Mouse (Mus musculus): ENCODE data around the gene Olfr1406.
"Not testable (repeated sequence)": the region's sequence is repeated elsewhere in the genome, so short reads cannot be mapped to it uniquely, and the experiment has no call there.

Gene Olfr1406

DNA sequence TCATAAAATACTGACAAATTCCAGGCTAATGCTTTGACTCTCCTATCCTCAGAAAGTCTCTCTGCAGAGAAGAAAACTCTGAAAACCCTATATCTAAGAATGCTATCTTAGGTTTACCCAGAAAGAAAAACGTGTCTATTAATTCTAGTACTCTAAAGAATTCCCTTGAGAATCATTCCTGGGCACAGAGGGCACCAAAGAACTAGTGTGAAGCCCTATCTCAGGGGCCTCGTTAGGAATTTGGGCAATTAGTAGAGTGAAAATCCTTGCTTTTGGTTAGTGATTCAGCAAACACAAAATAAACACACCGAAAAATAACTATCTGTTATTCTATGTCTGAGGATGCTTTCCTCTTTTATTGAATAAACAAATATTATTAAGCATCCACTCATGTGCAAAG, at the start of gene Olfr1406:
TSS of gene Olfr1406 (minus strand) at position 101 of the 400 bp plus-strand sequence.
- Histone ChIP-seq H3K27me3 (ENCODE audit: control insufficient read depth, insufficient read depth, low read length, poor library complexity, severe bottlenecking) (no peaks in the 10 kb centered on the region; the same call in 1 of the 2 replicates), H3K36me3 (ENCODE audit: control insufficient read depth, insufficient read depth, low read length, poor library complexity, severe bottlenecking) (no peaks in the 10 kb centered on the region)
- no peak for DNase-seq (ENCODE audit: low read depth, low spot score)

DNA sequence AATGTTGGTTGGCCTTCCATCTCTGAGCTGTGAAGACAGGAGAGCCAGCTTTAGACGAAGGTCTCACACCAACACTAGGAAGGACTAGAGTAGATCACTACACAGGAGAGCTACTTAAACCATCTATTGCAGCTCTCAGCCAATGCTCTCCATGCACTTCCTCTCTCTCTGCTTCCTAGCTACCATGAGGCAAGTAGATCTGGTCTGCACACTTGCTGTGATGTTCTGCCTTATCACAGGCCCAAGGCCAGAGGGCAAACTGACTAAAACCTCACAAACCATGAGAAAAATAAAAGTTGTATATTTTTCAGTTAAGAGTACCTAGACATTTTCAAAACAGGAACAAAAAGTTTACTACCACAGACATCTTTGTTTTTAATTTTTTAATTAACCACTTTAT, 46.6 kb upstream of the Olfr1406 start:
- H3K36me3 ChIP-seq (ENCODE audit: control insufficient read depth, insufficient read depth, low read length, poor library complexity, severe bottlenecking); H3K27me3 ChIP-seq (ENCODE audit: control insufficient read depth, insufficient read depth, low read length, poor library complexity, severe bottlenecking); DNase-seq (ENCODE audit: low read depth, low spot score): not testable (repeated sequence)

DNA sequence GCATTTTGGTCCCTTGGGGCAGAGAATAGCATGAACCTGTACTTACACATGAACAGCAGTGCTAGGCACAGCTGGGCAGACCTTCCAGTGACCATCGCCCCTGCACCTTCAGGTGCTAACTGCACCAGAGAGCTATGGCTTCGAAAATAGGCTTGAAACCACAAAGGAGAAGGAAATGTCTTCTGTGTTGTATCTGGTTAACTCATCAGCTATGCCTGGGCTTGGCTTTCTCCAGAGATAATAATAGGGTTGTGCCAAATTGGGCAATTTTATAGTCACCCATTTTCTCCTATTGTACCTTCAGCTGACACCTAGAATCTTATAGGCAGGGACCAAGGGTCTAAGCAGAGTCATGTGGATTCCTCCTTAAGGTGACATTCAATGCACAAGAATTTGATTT, 36.6 kb upstream of the Olfr1406 start, which contains the start of gene Fcer1a:
TSS of gene Fcer1a (minus strand) at position 134 of the 400 bp plus-strand sequence.
- Histone ChIP-seq H3K36me3 (ENCODE audit: control insufficient read depth, insufficient read depth, low read length, poor library complexity, severe bottlenecking) (no peaks in the 10 kb centered on the region), H3K27me3 (ENCODE audit: control insufficient read depth, insufficient read depth, low read length, poor library complexity, severe bottlenecking) (no peaks in the 10 kb centered on the region)
- no peak for DNase-seq (ENCODE audit: low read depth, low spot score)

DNA sequence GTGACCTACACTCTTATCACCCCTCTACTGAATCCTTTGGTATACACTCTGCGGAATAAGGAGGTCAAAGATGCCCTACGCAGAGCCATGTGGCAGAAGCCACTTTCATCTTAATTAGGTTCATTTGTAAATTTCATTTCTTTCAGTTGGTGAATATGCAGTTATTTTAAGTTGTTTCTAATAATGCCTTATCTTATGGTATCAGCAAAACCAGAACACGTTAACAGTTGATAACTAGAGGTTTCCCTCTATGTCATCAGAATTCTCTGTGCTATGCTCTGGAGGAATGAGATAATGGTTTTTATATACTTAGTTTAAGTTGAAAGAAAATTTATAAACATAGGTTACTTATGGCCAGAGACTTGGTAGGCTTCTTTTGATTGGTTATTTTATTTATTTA, 26.0 kb upstream of the Olfr1406 start:
- no peaks in the 10 kb centered on the region for H3K36me3 ChIP-seq (ENCODE audit: control insufficient read depth, insufficient read depth, low read length, poor library complexity, severe bottlenecking)
- no peak for DNase-seq (ENCODE audit: low read depth, low spot score)
- no peaks in the 10 kb centered on the region for H3K27me3 ChIP-seq (ENCODE audit: control insufficient read depth, insufficient read depth, low read length, poor library complexity, severe bottlenecking)

DNA sequence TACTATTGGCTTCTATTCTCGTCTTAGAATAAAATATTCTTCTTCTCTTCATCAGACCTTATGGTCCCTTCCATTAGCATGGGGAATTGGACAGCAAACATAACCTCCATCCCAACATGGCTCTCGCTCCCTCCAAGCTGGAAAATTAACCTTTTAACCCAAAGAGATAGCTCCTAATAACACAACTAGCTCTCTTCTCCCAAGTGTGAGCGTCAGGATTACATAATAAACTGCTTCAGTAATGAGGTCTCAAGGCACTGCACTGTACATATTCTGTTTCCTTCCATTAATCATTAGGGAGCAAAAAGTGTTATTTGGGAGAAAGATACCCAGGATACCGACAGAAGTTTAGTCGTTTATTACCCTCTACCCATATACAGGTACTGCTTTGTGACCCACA, 21.7 kb upstream of the Olfr1406 start, which contains the start of gene Olfr1404:
TSS of gene Olfr1404 (plus strand) at position 301 of the 400 bp plus-strand sequence.
- Histone ChIP-seq H3K27me3 (ENCODE audit: control insufficient read depth, insufficient read depth, low read length, poor library complexity, severe bottlenecking) (no peaks in the 10 kb centered on the region), H3K36me3 (ENCODE audit: control insufficient read depth, insufficient read depth, low read length, poor library complexity, severe bottlenecking) (no peaks in the 10 kb centered on the region)
- no peak for DNase-seq (ENCODE audit: low read depth, low spot score)

DNA sequence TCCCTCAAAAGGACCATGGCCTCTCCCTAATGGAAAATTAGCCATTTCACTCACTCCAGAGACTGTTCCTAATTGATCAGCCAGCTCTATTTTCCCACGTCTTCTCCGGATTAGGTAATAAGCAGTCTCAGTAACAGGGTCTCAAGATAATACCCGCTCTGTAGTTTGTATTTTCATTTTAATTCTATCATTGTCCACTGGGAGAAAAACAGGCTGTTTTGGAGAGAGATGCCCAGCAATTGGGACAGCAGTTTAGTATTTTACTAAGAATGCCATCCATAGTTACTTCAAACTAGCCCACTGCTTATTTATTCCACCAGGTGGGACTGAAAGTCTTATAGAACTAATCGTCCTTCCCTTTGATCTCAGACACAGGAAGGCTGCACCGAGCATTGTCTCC, 7.1 kb upstream of the Olfr1406 start, which contains the start of gene Olfr218:
TSS of gene Olfr218 (plus strand) at position 301 of the 400 bp plus-strand sequence.
- no peak for DNase-seq (ENCODE audit: low read depth, low spot score)
- Histone ChIP-seq H3K36me3 (ENCODE audit: control insufficient read depth, insufficient read depth, low read length, poor library complexity, severe bottlenecking) (no peaks in the 10 kb centered on the region), H3K27me3 (ENCODE audit: control insufficient read depth, insufficient read depth, low read length, poor library complexity, severe bottlenecking) (no peaks in the 10 kb centered on the region)

DNA sequence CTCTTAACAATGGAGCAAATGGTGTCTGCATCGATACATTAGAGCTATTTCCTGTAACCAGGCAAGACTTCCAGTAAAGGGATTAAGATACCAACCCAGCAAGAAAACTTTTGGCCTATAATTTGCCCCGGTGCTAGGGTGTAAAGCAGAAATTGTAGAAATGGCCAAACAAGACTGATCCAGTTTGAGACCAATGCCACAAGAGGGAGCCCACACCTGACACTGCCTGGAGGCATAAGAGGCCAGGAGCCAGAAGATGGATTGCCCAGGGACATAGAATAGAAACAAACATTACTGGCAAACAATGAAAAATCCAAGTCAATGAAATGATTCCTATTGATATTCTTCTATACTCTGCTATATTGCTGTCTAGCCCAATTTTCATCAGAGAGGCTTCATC, 5.9 kb upstream of the Olfr1406 start:
- no peak for DNase-seq (ENCODE audit: low read depth, low spot score)
- H3K27me3 ChIP-seq (ENCODE audit: control insufficient read depth, insufficient read depth, low read length, poor library complexity, severe bottlenecking), result no peaks in the 10 kb centered on the region
- no peaks in the 10 kb centered on the region for H3K36me3 ChIP-seq (ENCODE audit: control insufficient read depth, insufficient read depth, low read length, poor library complexity, severe bottlenecking)

DNA sequence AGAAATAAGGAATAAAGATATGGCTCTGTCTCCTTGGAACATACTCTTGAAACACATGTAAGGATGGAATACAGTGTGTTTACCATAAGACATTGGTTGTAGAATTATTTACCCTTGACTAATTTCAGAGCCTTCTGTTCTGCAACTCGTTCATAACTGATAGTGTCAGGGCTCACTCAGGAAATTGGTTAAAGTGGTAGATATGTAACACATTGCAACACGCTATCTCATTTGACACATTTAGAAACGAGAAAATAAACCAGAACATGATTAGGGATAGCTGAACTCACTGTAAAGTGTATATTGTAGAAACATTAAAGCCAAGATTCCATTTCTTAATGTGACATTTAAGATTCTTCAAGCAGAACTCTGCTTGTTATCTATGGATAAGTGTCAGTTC, 1.6 kb upstream of the Olfr1406 start:
- DNase-seq (ENCODE audit: low read depth, low spot score), result no peak
- Histone ChIP-seq H3K27me3 (ENCODE audit: control insufficient read depth, insufficient read depth, low read length, poor library complexity, severe bottlenecking) (no peaks in the 10 kb centered on the region; the same call in 1 of the 2 replicates), H3K36me3 (ENCODE audit: control insufficient read depth, insufficient read depth, low read length, poor library complexity, severe bottlenecking) (no peaks in the 10 kb centered on the region)

DNA sequence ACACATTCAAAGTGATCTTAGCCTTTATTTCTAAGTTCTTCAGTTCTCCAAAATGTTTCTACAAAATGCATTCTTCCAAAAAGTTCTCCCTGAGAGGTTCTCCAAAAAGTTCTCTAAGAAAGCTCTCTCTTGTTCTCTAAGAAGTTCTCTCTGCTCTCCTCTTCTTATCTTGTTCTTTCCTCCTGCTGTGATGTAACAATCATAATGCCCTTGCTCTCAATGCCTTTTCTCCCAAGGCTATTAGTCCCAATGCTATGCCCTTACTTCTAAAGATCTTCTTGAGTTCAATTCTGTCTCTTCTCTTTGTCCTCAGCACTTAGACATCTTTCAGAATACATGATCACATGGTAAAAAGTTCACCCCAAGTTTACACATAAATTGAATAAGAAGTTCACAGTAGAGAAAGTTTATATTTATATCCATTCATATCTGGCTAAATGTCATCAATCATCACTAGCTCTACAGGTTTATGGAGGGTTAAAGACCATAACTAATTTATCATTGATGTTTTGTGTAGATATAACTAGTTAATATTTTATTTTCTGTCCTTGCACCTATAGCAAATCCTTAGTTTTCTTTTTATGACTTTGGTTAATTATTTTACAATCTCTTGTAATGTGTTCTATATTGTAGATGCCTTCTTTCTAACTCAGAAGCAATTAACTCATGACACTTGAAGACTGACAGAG, 16.1 kb downstream of the Olfr1406 start:
- H3K36me3 ChIP-seq (ENCODE audit: control insufficient read depth, insufficient read depth, low read length, poor library complexity, severe bottlenecking), result no peaks in the 10 kb centered on the region
- no peak for DNase-seq (ENCODE audit: low read depth, low spot score)

DNA sequence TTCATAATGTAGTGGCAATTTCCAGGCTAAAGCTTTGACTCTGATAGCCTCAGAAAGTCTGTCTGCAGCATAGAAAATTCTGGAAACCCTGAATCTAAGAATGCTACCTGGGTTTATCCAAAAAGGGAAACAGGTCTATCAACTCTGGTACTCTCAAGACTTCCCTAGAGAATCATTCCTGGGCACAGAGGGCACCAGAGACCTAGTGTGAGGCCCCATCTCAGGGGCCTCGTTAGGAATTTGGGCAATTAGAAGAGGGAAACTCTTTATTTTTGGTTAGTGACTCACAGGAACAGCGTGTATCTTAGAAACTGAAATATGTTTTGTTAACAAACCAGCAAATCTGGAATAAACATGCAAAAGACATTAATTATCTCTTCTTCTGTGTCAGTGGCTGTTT, 53.2 kb downstream of the Olfr1406 start, which contains the start of gene Olfr1408:
TSS of gene Olfr1408 (minus strand) at position 101 of the 400 bp plus-strand sequence.
- Histone ChIP-seq H3K27me3 (ENCODE audit: control insufficient read depth, insufficient read depth, low read length, poor library complexity, severe bottlenecking) (no peaks in the 10 kb centered on the region), H3K36me3 (ENCODE audit: control insufficient read depth, insufficient read depth, low read length, poor library complexity, severe bottlenecking) (no peaks in the 10 kb centered on the region)
- no peak for DNase-seq (ENCODE audit: low read depth, low spot score)

More for the DNA sequence above, 16.1 kb downstream of the Olfr1406 start:
- H3K27me3 ChIP-seq (ENCODE audit: control insufficient read depth, insufficient read depth, low read length, poor library complexity, severe bottlenecking), result no peaks in the 10 kb centered on the region
